Mouse (Mus musculus) adrenal gland (tissue): Measurements from ENCODE around the gene Col1a1.

Experiments
- intact Hi-C: fragments of 180-260 bp; cut with DNase I; formaldehyde crosslinking; loops from one replicate; pipeline ENCODE4 v1.15.1; 2025
- long read RNA-seq, 2 experiments: library from polyadenylated mRNA; unstranded; transcript quantifications; one replicate each; pipeline ENCODE4 v2.0.0; 2020; ENCODE audit warnings: borderline replicate concordance in 1 of 2; ENCODE audit not compliant: insufficient replicate concordance in 1 of 2

Gene Col1a1
- long read RNA-seq, experiment 1, full-length matches to known transcripts: 6 of 10 reads
- long read RNA-seq, experiment 1, partial matches to known transcripts: 3 of 10 reads
- long read RNA-seq, experiment 1, other reads (novel, unspliced or antisense): 1 of 10 reads
- long read RNA-seq, experiment 2, full-length matches to known transcripts: 5 of 13 reads
- long read RNA-seq, experiment 2, partial matches to known transcripts: 8 of 13 reads
- long read RNA-seq, experiment 2, other reads (novel, unspliced or antisense): 0 of 13 reads

DNA sequence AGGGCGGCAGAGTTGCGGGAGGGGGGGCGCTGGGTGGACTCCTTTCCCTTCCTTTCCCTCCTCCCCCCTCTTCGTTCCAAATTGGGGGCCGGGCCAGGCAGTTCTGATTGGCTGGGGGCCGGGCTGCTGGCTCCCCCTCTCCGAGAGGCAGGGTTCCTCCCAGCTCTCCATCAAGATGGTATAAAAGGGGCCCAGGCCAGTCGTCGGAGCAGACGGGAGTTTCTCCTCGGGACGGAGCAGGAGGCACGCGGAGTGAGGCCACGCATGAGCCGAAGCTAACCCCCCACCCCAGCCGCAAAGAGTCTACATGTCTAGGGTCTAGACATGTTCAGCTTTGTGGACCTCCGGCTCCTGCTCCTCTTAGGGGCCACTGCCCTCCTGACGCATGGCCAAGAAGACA lies at the start of gene Col1a1:
Col1a1 (plus strand) TSS at position 180 of the 400 bp plus-strand sequence.
- intact Hi-C loops: loop anchor here (5.0 to 10.0 kb wide), 2 partner anchors 171 to 201 kb away; no protein-coding TSS in a partner anchor

DNA sequence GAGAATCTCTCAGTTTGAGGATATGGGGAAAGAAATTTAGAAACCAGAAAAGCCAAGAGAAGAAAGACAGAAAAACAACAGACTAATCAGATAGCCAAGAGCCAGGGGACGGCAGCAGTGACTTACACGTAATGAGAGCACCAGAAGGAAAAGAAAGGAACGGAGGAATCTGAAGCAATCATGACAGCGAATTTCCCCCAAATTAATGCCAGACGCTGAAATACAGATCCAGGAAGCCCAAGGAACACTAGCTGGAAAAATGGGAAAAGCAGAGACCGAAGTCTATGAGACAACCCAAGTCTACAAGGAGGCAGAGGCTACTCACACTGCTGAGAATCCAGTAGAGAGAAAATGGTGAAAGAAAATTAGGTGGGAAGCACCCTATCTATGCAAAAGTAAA lies 44.9 kb upstream of the Col1a1 start:
- intact Hi-C loops: no loop called here

DNA sequence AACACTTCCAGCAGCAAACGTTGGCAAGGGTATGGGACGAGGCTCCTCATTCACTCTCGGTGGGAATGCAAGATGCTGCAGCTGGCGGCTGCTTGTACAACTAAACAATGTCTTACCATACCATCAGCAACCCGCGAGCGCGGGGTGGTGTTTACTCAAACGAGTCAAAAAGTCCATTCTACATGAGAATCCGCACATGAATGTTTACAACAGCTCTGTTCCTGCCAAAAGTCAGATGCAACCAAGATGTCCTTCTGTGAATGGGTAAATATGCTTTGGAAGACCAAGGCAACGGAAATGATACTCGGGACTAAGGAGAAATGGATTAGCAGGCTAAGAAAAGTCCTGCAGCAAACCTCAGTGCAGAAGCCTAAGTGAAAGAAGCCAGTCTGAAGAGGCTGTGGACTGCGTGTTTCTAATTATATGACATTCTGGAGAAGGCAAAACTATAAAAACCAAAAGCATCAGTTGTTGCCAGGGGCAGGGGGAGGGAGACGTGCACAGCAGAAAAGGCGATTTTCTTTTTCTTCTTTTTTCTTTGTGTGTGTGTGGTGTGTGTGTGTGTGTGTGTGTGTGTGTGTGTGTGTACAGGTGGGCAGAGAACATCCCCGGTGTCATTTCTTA lies 39.2 kb upstream of the Col1a1 start:
- intact Hi-C loops: no loop called here

DNA sequence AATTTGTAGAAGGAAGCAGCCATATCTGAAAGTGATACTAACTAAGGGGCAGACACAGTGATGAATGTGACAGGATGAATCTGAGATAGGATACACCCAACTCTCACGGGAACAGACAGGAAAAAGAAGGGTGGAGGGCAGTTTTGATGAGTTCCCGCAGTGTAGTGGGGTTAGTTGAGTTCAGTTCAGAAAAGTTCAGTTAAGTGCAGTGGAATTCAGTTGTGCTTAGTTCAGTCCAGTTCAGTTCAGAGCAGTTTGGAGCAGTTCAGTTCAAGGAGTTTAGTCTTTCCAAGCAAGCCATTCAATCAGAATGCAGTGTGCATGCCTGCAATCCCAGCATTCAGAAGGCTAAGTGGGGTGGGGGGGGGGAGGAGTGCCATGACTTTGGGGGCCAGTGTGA lies 34.8 kb upstream of the Col1a1 start:
- intact Hi-C loops: no loop called here

DNA sequence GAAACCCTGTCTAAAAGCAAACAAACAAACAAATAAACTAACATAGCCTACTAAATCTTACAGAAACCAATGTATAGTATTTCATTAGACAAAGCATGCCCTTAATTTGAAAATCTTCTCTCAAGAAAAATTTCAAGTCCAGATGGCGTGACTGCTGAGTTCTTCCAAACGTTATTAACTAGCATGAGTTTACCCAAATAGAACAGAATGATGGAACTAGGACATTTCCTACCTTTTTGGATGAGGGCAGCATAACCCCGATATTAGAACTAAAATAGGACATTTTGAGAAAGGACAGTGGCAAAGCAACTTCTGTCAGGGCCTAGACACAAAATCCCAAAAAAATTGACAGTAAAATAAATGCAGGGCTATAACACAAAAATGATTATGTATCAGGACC lies 31.7 kb upstream of the Col1a1 start:
- intact Hi-C loops: no loop called here

DNA sequence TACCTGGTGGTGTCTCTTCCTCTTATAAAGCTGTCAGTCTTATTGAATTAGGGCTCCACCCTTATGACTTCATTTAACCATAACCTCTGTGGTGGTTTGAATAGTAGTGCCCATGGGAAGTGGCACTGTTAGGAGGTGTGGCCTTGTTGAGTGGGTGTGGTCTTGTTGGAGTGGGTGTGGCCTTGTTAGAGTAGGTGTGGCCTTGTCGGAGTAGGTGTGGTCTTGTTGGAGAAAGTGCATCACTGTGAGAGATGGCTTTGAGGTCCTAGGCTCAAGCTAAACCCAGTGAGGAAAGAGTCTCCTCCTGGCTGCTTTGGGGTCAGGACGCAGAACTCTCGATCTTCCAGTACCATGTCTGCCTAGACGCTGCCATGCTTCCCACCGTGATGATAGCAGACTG lies 25.1 kb upstream of the Col1a1 start:
- intact Hi-C loops: no loop called here

DNA sequence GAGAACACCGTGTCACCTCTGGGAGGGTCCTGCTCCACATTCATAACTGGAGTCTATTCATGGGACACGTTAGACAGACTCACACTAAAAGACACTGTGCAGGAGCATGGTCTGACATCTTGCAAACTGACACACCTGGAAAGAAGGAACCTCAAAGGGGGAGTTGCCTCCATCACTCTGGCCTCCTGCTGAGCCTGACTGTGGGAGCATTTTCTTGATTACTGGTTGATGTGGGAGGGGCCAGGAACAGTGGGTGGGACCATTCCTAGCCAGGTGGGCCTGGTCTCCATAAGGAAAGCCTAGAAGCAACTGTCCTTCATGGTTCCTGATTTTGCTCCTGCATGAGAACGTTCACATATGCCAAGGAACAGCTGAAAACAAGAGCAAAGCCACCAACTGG lies 23.5 kb upstream of the Col1a1 start:
- intact Hi-C loops: no loop called here

DNA sequence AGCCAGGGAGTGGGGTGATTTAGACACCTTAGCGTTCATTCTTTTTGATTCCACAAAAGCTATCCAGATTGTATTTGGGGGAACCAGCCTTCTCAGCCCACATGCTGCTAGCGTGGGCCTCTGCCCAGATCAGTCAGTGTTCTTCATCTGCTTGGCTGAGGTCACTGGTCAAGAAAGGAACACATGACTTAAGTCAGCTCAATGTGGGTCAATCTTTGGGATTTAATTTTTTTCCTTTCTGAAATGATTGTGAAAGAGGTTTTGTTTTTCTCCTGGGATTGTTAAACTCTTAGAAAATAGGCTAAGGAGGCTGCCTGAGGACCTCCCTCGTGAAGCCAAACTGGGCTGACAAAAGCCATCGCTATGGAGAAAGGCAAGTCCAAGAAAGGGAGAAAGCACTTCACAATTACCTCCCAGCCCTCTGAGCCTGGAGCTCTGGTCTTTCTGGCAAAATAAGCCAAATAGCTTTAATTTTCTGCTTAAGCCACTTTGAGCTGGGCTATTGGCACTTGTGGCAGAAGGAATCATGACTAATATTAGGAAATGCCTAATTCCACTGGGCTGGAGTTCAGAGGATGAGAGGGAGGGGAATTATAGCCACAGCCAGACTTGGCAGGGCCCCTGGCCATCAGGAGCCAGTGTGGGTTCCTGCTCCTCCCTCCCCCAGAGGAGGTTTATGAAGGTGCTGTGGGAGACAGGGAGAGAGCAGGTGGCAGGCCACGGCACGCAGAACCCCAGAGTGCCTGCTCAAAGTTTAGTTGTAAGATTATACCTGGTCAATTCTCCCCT lies 22.5 kb upstream of the Col1a1 start:
- intact Hi-C loops: no loop called here

DNA sequence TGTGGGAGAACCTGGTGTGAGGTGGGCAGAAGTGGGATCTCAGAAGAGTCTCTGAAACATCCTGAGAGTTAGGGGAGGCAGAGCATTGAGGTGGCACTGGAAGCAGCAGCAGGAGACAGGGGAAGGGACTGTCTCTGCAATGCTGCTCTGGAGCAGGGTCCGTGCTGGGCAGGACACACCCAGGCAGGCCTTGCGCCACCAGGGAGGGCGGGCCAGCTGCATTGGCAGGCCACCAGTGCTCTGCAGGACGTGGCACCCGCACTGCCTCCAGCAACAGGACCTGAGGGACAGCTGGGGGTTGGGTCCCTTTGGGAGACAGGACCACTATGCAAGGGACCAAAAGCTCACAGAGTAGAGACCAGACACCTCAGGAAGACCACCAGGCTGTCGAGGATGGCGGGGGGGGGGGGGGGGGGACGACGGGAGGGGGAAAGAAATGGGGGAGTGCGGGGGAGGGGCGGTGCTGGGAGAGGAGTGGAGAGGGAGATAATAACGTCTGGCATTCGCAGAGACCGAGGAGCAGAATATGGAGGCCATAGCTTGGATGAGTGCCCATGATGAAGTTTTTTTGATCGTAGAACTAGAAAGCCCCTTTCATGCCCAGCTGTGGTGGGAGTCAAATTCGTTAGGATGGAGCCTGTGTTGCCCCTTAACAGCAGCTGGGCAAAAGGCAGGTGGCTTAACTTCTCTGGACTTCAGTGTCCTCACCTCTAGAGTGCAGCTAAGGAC lies 20.2 kb upstream of the Col1a1 start:
- intact Hi-C loops: no loop called here

DNA sequence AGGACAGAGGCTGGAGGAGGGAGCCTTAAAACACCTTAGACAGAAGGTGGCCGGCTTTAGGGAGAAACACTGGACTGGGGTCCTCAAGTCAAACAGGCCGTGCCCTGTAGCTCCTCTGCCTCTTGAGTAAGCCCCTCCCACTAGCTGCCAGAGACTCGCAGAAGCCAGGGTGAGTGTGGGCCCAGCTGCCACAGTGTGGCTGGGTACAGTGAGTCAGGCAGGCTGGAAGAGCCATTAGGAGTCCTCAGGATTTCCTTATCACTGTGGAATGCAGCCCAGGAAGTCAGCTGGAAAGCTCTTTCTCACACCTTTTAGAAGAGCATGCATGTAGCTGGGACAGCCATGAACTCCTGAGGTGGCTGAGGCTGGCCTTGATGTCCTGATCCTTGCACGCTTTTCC lies 19.5 kb upstream of the Col1a1 start:
- intact Hi-C loops: no loop called here

DNA sequence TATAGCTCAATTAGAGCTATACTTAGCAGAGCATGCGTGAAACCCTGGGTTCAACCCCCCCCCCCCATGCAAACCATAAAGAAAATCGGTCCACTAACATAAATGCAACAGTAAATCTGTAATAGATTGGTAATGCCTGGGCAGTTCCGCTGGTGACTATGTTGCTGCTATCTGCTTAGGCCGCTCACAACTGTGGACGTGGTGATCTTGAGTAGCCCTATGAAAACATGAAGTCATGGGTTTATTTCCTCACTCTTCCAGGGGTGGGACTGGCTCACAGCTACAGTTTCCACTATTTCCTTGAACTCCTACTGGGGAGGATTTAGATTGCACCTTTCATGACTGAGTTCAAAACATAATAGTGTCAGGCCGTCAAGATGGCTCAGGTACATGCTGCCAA lies 18.3 kb upstream of the Col1a1 start:
- intact Hi-C loops: no loop called here

DNA sequence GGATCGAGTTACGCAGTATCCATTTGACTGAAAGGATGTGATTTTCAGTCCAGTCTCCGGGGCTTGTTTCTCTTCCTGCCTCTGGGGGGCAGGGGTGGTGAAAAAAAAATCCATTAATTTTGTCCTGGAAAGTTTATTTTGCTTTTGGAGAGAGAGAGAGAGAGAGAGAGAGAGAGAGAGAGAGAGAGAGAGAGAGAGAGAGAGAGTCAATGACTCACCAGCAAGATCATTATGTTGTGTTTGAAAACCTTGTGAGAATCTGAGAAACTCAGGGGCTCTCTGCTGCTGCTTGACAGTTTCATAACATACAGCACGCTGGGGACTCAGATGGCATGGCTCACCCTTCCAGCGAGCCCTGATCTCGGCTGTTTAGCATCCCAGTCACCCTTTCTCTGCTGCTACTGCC lies 15.0 kb upstream of the Col1a1 start:
- intact Hi-C loops: no loop called here

DNA sequence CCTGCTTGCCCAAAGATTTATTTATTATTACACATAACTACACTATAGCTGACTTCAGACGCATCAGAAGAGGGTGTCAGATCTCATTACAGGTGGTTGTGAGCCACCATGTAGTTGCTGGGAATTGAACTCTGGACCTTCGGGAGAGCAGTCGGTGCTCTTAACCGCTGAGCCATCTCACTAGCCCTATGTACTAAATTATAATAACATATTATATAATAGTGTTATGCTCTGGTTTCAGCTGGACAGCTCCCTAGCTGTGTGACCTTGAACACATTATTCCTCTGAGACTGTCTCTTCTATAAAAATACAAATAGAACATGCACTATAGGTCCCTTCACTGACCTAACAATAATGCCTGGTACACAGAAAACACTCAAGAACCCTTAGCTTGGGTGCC lies 11.0 kb upstream of the Col1a1 start:
- intact Hi-C loops: no loop called here

DNA sequence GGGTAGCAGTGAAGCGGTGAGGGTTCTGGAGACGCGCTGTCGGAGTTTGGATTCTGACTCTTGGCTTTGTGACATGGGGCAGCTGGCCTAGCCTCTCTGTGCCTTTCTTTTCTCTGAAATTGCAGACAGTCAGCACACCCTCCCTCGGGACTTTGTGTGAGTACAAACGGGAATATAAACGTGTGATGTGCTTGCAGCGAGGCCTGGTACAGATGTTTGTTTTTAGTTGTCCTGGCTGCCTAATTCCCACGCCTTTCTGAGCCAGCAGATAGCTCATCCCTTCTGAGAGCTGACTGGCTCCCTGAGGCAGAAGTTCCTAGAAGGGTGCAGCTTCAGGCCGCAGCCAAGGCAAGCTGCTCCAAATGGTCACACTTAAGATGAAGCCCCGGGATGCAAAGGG lies 9.6 kb upstream of the Col1a1 start:
- intact Hi-C loops: no loop called here

DNA sequence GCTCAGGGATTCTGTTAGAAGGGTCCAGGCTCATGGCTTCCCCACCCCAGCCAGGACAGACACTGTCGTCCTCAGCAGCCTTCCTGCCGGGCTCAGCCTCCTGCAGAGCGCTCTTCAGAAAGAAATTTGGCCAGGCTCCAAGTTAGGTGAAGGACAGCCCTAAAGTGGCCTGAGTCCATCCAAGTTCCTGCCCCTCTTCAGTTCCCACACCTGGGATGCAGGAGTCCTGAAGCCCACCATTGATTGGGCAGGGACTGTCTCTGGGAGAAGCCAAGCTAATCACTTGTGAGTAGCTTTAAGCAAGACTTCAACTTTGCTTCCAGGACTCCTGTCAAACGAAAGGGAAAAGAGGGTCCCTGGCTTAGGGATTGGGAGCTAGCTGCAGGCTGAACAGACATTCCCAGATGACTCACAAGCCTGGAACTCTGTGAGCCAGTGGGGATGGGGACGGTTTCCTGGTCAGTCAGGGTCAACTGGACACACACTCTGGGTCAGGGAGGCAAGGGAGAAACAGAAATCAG lies 8.2 kb upstream of the Col1a1 start:
- intact Hi-C loops: no loop called here

DNA sequence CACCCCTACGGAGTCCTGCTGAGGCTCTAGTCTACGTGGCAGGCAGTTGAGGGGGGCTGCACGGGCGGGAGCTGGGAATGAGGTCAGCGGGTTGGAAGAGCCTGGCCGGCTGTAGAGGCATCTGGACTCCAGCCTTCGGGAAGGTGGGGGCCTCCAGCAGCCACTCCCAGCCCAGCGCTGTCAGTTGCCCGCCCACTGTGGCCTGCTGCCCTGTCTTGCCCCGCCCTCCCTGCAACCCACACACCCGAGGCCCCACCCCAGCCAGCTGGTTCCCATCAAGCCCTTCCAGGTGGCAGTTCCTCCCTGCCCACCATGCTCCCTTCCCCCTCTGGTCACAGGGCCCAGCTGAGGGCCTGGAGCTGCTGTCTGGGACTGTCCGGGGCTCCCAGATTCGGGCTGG lies 7.2 kb upstream of the Col1a1 start:
- intact Hi-C loops: no loop called here

DNA sequence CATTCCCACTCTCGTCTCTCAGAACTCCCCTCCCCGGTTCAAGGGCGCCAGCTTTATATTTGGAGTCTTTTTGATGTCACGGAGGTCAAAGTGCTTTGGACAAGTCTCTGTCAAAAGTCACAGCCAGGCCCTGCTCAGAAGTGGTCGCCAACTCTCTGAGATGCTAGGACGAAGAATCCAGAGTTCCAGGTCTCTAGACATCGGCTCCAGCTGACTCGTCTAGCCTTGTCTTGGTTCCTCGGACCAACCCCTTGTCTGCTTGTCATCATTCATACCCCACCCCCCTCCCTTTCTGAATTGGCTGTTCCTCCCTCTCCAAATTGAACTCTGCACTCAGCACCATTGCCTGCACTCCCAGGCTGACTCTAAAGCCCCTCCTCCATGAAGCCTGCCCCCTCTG lies 6.4 kb upstream of the Col1a1 start:
- intact Hi-C loops: no loop called here

DNA sequence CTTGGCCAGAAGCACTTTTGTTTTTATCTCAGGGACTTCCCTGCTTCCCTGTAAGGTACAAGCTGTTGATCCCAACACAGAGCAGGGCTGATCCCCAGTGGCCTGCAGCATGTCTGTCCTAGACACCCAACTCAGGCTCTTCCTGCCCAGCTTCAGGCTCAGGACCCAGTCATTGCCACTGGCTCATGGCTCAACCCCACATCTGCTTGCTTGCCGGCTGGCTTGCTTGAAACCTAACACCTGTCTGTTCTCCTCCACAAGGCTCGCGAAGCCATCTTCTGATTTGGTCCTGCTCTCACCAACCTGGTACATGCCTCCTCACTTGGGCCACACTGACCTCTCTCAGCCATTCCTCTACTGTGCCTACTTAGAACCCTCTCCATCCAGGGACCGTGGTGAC lies 5.9 kb upstream of the Col1a1 start:
- intact Hi-C loops: loop anchor here (10.0 kb wide), 1 partner anchor 195 kb away; no protein-coding TSS in a partner anchor

DNA sequence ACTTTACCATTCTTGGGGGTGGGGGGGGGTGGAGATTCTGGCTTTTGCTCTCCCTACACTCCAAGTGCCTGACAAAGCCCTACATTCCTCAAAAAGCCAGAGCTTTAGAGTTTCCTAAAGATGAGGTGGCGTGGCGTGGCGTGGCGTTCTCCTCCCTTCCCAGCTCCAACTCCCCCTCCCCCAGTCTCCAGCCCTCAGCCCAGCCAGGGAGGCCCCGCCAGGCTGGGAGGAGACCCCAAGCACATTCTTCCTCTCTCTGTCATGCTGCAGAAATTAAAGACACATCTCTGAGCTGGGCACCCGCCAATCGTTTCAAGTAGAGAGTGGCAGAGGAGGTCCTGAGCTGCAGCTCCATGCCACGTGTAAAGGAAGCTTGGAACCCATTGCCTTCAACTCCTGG lies 2.4 kb upstream of the Col1a1 start:
- intact Hi-C loops: loop anchor here (10.0 kb wide), 1 partner anchor 199 kb away; no protein-coding TSS in a partner anchor

DNA sequence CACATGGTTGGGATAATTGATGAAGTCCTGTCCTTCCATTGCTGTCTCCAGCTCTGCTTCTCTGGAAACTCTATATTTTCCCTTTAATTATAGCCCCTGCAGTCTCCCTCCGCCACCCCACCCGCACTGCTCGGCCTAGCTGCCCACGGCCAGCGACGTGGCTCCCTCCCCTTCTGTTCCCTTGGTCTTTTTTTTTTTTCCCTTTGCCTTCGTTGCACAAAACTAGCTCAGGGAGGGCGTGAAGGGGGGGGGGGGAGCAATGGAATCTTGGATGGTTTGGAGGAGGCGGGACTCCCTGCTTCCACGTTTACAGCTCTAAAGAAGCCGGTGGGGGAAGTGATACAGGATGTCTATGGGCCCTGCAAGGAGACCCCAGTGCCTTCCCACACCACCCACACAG lies 1.5 kb upstream of the Col1a1 start:
- intact Hi-C loops: loop anchor here (10.0 kb wide), 1 partner anchor 200 kb away; no protein-coding TSS in a partner anchor

DNA sequence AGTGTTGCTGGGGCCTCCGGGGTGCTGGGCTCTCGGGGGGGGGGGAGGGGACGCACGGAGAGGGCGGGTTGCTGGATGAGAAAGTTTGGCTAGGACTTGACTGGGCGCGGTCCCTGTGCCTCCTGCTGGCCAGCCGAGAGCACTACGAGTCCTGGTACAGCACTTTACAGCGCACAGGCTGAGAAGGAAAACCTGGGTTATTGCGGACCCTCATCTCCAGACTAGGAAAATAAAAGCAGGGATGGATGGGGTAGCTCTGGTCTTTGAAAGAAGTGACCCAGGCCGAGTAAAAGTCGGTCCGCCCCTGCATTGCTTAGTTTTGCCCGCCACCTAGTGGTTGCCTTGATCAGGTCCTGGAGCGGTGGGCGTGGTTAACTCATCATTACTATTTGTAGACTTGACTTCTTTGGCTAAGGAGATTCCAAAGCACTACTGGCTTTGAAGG lies 849 bp downstream of the Col1a1 start:
- intact Hi-C loops: loop anchor here (1.0 to 10.0 kb wide), 3 partner anchors 71 to 202 kb away; no protein-coding TSS in a partner anchor
